Mouse (Mus musculus) liver, embryonic 15.5 days (tissue): ENCODE measurements around the gene Imp4. TPM values are rescaled to one million over a fixed set of nuclear protein-coding genes. Genes with fewer than 3 reads are reported as not detected.

ENCODE experiments used
- ATAC-seq: fragments of 200-750 bp; cut with Nextera tagmentation; 2 replicates; pipeline ENCODE4 v1.8.0; 2017; ENCODE audit warnings: moderate number of reproducible peaks, mild to moderate bottlenecking, moderate library complexity; ENCODE audit not compliant: insufficient read depth
- H3K27ac ChIP-seq: fragments of 300-500 bp; sonication (generic); replicated peaks from 2 replicates; pipeline ENCODE4 v1.5.1; 2015; ENCODE audit warnings: mild to moderate bottlenecking, inconsistent platforms
- H3K27me3 ChIP-seq: fragments of 300-500 bp; sonication (generic); 2 replicates; pipeline ENCODE4 v1.6.1; 2015; ENCODE audit warnings: mild to moderate bottlenecking, inconsistent platforms
- H3K36me3 ChIP-seq: fragments of 300-500 bp; sonication (generic); replicated peaks from 2 replicates; pipeline ENCODE4 v1.6.1; 2015; ENCODE audit warnings: moderate library complexity, mild to moderate bottlenecking, inconsistent platforms
- H3K4me1 ChIP-seq: fragments of 300-500 bp; sonication (generic); replicated peaks from 2 replicates; pipeline ENCODE4 v1.6.1; 2015; ENCODE audit warnings: inconsistent platforms
- H3K4me2 ChIP-seq: fragments of 300-500 bp; sonication (generic); 2 replicates; pipeline ENCODE4 v1.6.1; 2015; ENCODE audit warnings: moderate library complexity, mild to moderate bottlenecking, inconsistent platforms
- H3K4me3 ChIP-seq: fragments of 300-500 bp; sonication (generic); replicated peaks from 2 replicates; pipeline ENCODE4 v1.5.1; 2015; ENCODE audit warnings: mild to moderate bottlenecking, inconsistent platforms
- H3K9ac ChIP-seq: fragments of 300-500 bp; sonication (generic); 2 replicates; pipeline ENCODE4 v1.6.1; 2015; ENCODE audit warnings: moderate library complexity, mild to moderate bottlenecking, inconsistent platforms
- H3K9me3 ChIP-seq: fragments of 300-500 bp; sonication (generic); replicated peaks from 2 replicates; pipeline ENCODE4 v1.6.1; 2016; ENCODE audit warnings: inconsistent platforms
- WGBS: fragments of 180-500 bp; shearing (Covaris S2); methylation state at CpG from one replicate; pipeline ENCODE4 v1.1.7; 2015; ENCODE audit warnings: mixed read lengths; ENCODE audit not compliant: insufficient replicate concordance; 5-methylcytosine and 5-hydroxymethylcytosine counted together
- microRNA-seq: library from miRNA; unstranded; fragments of <30 nt; microRNA quantifications from one replicate; pipeline ENCODE4, GENCODE M21; 2016
- polyA plus RNA-seq: library from polyadenylated mRNA; unstranded; fragments of >200 nt; fragmentation: Nextera tagmentation; extraction: Ambion mirVana; gene quantifications from 2 replicates; pipeline ENCODE4 v1.2.1, GENCODE M21; 2015

Gene Imp4
- polyA plus RNA-seq, 1 experiment from 2014 or later: 52.0 TPM

- Histone ChIP-seq H3K4me3 (no peak overlapping the region), H3K27ac (no peak overlapping the region), H3K4me2 (no peak overlapping the region), H3K27me3 (no peaks in the 10 kb centered on the region), H3K4me1 (peaks cover 12% of the 10 kb centered on the region; the same call in 1 of the 2 replicates), H3K36me3 (no peaks in the 10 kb centered on the region), H3K9ac (no peak overlapping the region), H3K9me3 (no peaks in the 10 kb centered on the region)
- ATAC-seq: no peak
- WGBS: 47% methylated on average over 10 of the region's 10 CpGs
Measured at GRCm38 (mm10) chr1:34484470-34484869, 44.8 kb downstream of the Imp4 start.

DNA sequence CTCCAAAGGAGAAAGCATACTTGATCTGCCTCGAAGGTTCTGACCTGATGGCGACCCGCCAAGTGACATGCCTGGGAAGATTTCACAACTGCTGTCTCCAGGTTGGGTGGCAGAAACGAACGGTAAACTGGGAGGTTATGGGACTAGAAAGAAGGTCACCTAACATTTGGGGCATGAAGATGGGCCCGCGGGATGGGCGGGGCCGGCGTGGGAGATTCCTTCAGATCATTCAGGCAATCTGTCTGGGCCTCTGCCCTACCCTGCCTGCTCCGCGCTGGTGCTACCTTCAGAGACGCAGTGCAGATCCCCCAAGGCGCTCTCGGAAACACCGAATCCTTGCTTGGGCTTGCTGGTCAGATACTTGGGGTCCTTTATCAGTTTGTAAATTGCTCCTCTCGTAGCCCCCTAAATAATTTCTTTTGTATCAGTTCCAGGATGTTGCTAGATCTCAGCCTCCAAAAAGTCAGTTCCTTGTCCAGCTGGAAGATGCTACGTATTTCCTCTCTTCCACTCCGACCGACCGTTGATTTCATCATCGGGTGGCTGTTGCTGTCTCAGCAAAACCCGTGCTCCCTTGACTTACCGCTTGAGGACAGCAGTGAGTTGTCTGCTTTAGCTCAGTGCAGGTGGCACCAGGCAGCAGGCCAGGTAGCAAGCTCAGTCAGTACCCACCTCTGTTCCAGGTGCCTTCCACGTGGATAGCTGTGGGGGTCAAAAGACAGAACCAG, 46.0 kb downstream of the Imp4 start:
- H3K27ac ChIP-seq: peak overlapping the region; percentile 53; the same call in 1 of the 2 replicates
- WGBS: 5% methylated on average over 25 of the region's 25 CpGs
- peak; percentile 52 for ATAC-seq
- H3K36me3 ChIP-seq: no peaks in the 10 kb centered on the region
- H3K4me2 ChIP-seq: peak overlapping the region; percentile 59
- H3K27me3 ChIP-seq: no peaks in the 10 kb centered on the region
- H3K4me1 ChIP-seq: peaks cover 12% of the 10 kb centered on the region
- no peak overlapping the region for H3K9ac ChIP-seq
- H3K9me3 ChIP-seq: no peaks in the 10 kb centered on the region
- peak overlapping the region; percentile 33 for H3K4me3 ChIP-seq

GRCm38 (mm10) chr1:34487383-34487782, 47.7 kb downstream of the Imp4 start:
- H3K9me3 ChIP-seq: no peaks in the 10 kb centered on the region
- no peaks in the 10 kb centered on the region for H3K27me3 ChIP-seq
- no peak overlapping the region for H3K27ac ChIP-seq
- no peak for ATAC-seq
- no peak overlapping the region for H3K4me3 ChIP-seq
- no peaks in the 10 kb centered on the region for H3K36me3 ChIP-seq
- peaks cover 10% of the 10 kb centered on the region for H3K4me1 ChIP-seq
- H3K9ac ChIP-seq: no peak overlapping the region
- 67% methylated on average over 3 of the region's 3 CpGs for WGBS
- no peak overlapping the region for H3K4me2 ChIP-seq

DNA sequence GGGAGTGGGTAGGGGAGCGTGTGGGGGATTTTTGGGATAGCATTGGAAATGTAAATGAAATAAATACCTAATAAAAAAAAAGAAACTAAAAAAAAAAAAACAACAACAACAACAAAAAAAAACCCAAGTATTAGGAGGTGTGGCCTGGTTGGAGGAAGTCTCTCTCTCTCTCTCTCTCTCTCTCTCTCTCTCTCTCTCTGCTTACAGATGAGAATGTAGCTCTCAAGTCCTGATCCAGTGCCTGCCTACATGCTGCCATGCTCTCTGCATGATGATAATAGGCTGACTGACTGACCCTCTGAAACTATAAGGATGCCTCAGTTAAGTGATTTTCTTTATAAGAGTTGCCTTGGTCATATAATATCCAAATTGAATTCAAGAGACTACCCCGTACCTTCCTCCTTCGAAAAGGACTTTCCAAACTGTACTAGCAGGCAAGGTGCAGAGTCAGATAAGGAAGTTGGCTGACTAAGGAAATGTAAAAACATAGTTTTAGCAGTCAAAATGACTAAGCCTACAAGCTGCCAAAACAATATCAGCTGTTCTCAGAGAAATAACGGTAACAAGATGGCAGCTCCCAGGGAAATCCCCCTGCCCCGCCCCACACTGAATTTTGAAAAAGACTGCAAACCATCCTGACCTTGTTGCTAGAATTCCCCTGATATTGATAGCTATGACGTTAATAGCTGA, 50.3 kb downstream of the Imp4 start:
- Histone ChIP-seq H3K27me3 (no peaks in the 10 kb centered on the region), H3K4me1 (peaks cover 10% of the 10 kb centered on the region), H3K9ac (no peak overlapping the region), H3K4me2 (no peak overlapping the region), H3K36me3 (no peaks in the 10 kb centered on the region), H3K9me3 (no peaks in the 10 kb centered on the region), H3K4me3 (no peak overlapping the region), H3K27ac (no peak overlapping the region)
- no peak for ATAC-seq
- 31% methylated on average over 6 of the region's 6 CpGs for WGBS

DNA sequence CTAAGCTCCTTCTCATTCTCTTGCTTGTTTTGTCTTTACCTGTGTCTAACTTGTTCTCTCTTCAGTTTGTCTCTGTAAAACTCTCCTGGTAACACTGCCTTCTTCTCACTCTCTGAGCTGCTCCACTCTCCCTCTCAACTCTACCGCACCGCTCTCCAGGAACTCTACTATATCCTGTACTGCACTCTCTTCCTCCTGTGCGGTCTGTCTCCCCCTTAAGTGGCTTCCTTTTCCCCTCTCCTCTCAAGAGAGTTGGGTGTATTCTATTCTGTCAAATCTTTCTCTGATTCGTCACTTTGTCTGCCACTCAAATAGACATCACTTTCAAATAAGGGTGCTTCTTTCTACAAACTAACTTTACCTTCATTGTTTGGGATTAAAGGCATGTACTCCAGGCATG, 51.8 kb downstream of the Imp4 start:
- H3K27ac ChIP-seq: no peak overlapping the region
- H3K4me2 ChIP-seq: no peak overlapping the region
- WGBS: 59% methylated on average over 4 of the region's 4 CpGs

More for the DNA sequence above, 51.8 kb downstream of the Imp4 start:
- H3K4me3 ChIP-seq: no peak overlapping the region
- no peaks in the 10 kb centered on the region for H3K9me3 ChIP-seq
- H3K27me3 ChIP-seq: no peaks in the 10 kb centered on the region
- H3K9ac ChIP-seq: no peak overlapping the region
- H3K36me3 ChIP-seq: no peaks in the 10 kb centered on the region
- ATAC-seq: no peak
- H3K4me1 ChIP-seq: no peaks in the 10 kb centered on the region; the same call in 1 of the 2 replicates

Small RNAs within 50 kb of the gene (microRNA-seq; reads per million reads assigned to microRNA genes)
- 4.8 reads per million, percentile 16 among the genes with 10 or more reads in this experiment for gene Mir5103

Other genes starting within 250 kb of the Imp4 start
- 22.2 and 25.0 TPM in 2 replicates for gene Ccdc115, start 179 bp upstream of the Imp4 start, polyA plus RNA-seq
- gene Ptpn18, start 19.9 kb downstream of the Imp4 start, polyA plus RNA-seq: 17.8 and 18.2 TPM in 2 replicates
- not detected in 2 replicates for gene Prss39, start 58.6 kb downstream of the Imp4 start, polyA plus RNA-seq
- gene Cfc1, start 95.8 kb downstream of the Imp4 start, polyA plus RNA-seq: not detected in 2 replicates
- not detected in 2 replicates for gene Prss40, start 121.1 kb downstream of the Imp4 start, polyA plus RNA-seq
- 0.02 TPM in 1 of 2 replicates, not detected in the other for gene Amer3, start 139.8 kb downstream of the Imp4 start, polyA plus RNA-seq